Mouse (Mus musculus): ENCODE results near the gene Gm39653. TPM values are rescaled to one million over a fixed set of nuclear protein-coding genes. Genes with fewer than 3 reads are reported as not detected.
A peak's percentile ranks its signal among the peaks of the same experiment; 100 is the strongest.
"Not testable (repeated sequence)": the region's sequence is repeated elsewhere in the genome, so short reads cannot be mapped to it uniquely, and the experiment has no call there.

The Gm39653 gene
- polyA plus RNA-seq, 1 experiment from 2014 or later: not detected

DNA sequence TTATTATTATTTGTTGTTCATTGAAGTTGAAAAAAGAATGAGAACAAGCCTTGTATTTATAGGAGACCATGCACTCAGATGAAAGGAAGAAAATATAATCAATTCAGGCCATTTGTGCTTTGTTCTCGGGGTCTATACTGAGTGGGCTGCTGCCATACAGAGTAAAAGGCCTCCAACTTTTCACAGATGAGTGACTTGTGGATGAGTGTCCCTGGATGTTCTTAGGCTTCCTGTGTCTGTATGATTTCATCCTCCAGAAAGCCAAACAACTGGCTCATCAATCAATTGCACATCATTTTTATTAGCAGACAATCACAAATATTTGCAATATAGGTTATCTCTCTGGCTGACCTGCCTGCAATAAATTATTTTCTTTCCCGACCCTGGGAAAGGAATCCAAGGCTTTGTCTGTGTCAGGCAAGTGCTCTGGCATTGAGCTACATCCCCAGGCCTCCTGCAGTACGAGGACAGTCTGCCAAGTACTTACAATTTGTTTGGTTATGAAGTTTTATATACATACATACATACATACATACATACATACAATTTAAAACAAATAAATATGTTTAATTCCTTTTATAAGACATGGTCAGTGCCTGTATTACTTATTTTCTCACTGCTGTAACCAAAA is 11.8 kb upstream of the Gm39653 start:
- H3K27ac ChIP-seq (ENCODE audit: low read length): no peak overlapping the region

GRCm38 (mm10) chr1:63609613-63610012 is 6.2 kb upstream of the Gm39653 start:
- 90% methylated on average over 4 of the region's 4 CpGs for WGBS
- Histone ChIP-seq H3K9ac (ENCODE audit: low read length) (no peak overlapping the region), H3K36me3 (ENCODE audit: control insufficient read depth, insufficient read depth, low read length) (no peaks in the 10 kb centered on the region), H3K9me3 (ENCODE audit: control insufficient read depth, low read length) (no peaks in the 10 kb centered on the region), H3K4me2 (ENCODE audit: low read depth, low read length) (no peak overlapping the region), H3K4me1 (replicated peaks; ENCODE audit: control insufficient read depth, insufficient read depth, low read length) (no peaks in the 10 kb centered on the region), H3K27ac (ENCODE audit: low read length) (no peak overlapping the region), H3K27me3 (ENCODE audit: control insufficient read depth, insufficient read depth, low read depth, low read length) (no peaks in the 10 kb centered on the region), H3K4me3 (ENCODE audit: low read length) (no peak overlapping the region)
- no peak for ATAC-seq (ENCODE audit: low read depth)

More for the DNA sequence above, 11.8 kb upstream of the Gm39653 start:
- no peaks in the 10 kb centered on the region for H3K36me3 ChIP-seq (ENCODE audit: control insufficient read depth, insufficient read depth, low read length)
- H3K4me2 ChIP-seq (ENCODE audit: low read depth, low read length): no peak overlapping the region
- H3K4me3 ChIP-seq (ENCODE audit: low read length): no peak overlapping the region
- H3K9me3 ChIP-seq (ENCODE audit: control insufficient read depth, low read length): no peaks in the 10 kb centered on the region
- H3K9ac ChIP-seq (ENCODE audit: low read length): no peak overlapping the region
- H3K4me1 ChIP-seq (replicated peaks; ENCODE audit: control insufficient read depth, insufficient read depth, low read length): no peaks in the 10 kb centered on the region
- no peaks in the 10 kb centered on the region for H3K27me3 ChIP-seq (ENCODE audit: control insufficient read depth, insufficient read depth, low read depth, low read length)
- WGBS: 16% methylated on average over 3 of the region's 3 CpGs
- ATAC-seq (ENCODE audit: low read depth): peak; percentile 76

- WGBS: under 1% methylated on average over 11 of the region's 11 CpGs
- no peak overlapping the region for H3K4me3 ChIP-seq (ENCODE audit: low read length)
- H3K9ac ChIP-seq (ENCODE audit: low read length): no peak overlapping the region
- H3K4me2 ChIP-seq (ENCODE audit: low read depth, low read length): no peak overlapping the region
- no peaks in the 10 kb centered on the region for H3K4me1 ChIP-seq (replicated peaks; ENCODE audit: control insufficient read depth, insufficient read depth, low read length)
- no peak overlapping the region for H3K27ac ChIP-seq (ENCODE audit: low read length)
- no peaks in the 10 kb centered on the region for H3K9me3 ChIP-seq (ENCODE audit: control insufficient read depth, low read length)
- no peaks in the 10 kb centered on the region for H3K36me3 ChIP-seq (ENCODE audit: control insufficient read depth, insufficient read depth, low read length)
- H3K27me3 ChIP-seq (ENCODE audit: control insufficient read depth, insufficient read depth, low read depth, low read length): no peaks in the 10 kb centered on the region
- ATAC-seq (ENCODE audit: low read depth): no peak
These were observed 1.2 kb upstream of the Gm39653 start for GRCm38 (mm10) chr1:63614594-63614993.

DNA sequence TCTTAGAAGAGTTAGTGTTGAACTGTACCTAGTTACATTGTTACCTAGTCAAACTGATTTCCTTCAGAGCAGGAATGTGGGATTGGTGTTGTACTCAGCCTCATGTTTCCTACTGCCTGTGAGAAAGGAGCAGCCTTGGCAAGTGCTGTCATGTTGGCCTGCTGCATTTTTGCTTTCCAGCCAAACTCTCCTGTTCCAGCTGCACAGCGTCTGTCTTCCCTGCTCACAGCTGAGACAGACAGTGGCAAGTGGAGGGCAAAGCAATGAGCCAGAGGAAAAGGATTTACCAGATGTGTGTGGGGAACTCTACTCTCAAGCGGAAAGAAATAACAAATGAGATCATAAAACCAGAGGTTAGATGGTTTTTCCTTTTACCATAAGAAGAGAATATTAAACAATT is 12.4 kb downstream of the Gm39653 start:
- H3K4me1 ChIP-seq (replicated peaks; ENCODE audit: control insufficient read depth, insufficient read depth, low read length): no peaks in the 10 kb centered on the region
- no peak overlapping the region for H3K4me3 ChIP-seq (ENCODE audit: low read length)
- no peaks in the 10 kb centered on the region; the same call in 1 of the 2 replicates for H3K9me3 ChIP-seq (ENCODE audit: control insufficient read depth, low read length)
- no peaks in the 10 kb centered on the region for H3K27me3 ChIP-seq (ENCODE audit: control insufficient read depth, insufficient read depth, low read depth, low read length)
- no peak overlapping the region for H3K4me2 ChIP-seq (ENCODE audit: low read depth, low read length)
- WGBS: 22% methylated on average over 2 of the region's 2 CpGs
- H3K27ac ChIP-seq (ENCODE audit: low read length): no peak overlapping the region
- H3K9ac ChIP-seq (ENCODE audit: low read length): no peak overlapping the region
- no peaks in the 10 kb centered on the region for H3K36me3 ChIP-seq (ENCODE audit: control insufficient read depth, insufficient read depth, low read length)
- no peak for ATAC-seq (ENCODE audit: low read depth)

- H3K4me2 ChIP-seq (ENCODE audit: low read depth, low read length); ATAC-seq (ENCODE audit: low read depth); H3K36me3 ChIP-seq (ENCODE audit: control insufficient read depth, insufficient read depth, low read length); H3K9ac ChIP-seq (ENCODE audit: low read length); H3K9me3 ChIP-seq (ENCODE audit: control insufficient read depth, low read length); H3K4me3 ChIP-seq (ENCODE audit: low read length); H3K27ac ChIP-seq (ENCODE audit: low read length); H3K27me3 ChIP-seq (ENCODE audit: control insufficient read depth, insufficient read depth, low read depth, low read length); H3K4me1 ChIP-seq (replicated peaks; ENCODE audit: control insufficient read depth, insufficient read depth, low read length): not testable (repeated sequence)
These were observed 14.6 kb downstream of the Gm39653 start for GRCm38 (mm10) chr1:63630390-63630789.

- no peak for ATAC-seq (ENCODE audit: low read depth)
- Histone ChIP-seq H3K4me3 (ENCODE audit: low read length) (no peak overlapping the region), H3K27ac (ENCODE audit: low read length) (no peak overlapping the region), H3K9me3 (ENCODE audit: control insufficient read depth, low read length) (no peaks in the 10 kb centered on the region), H3K9ac (ENCODE audit: low read length) (no peak overlapping the region), H3K36me3 (ENCODE audit: control insufficient read depth, insufficient read depth, low read length) (no peaks in the 10 kb centered on the region), H3K27me3 (ENCODE audit: control insufficient read depth, insufficient read depth, low read depth, low read length) (no peaks in the 10 kb centered on the region), H3K4me1 (replicated peaks; ENCODE audit: control insufficient read depth, insufficient read depth, low read length) (no peaks in the 10 kb centered on the region), H3K4me2 (ENCODE audit: low read depth, low read length) (no peak overlapping the region)
- WGBS: 65% methylated on average over 6 of the region's 6 CpGs
These were observed 24.2 kb downstream of the Gm39653 start for GRCm38 (mm10) chr1:63639921-63640320.

DNA sequence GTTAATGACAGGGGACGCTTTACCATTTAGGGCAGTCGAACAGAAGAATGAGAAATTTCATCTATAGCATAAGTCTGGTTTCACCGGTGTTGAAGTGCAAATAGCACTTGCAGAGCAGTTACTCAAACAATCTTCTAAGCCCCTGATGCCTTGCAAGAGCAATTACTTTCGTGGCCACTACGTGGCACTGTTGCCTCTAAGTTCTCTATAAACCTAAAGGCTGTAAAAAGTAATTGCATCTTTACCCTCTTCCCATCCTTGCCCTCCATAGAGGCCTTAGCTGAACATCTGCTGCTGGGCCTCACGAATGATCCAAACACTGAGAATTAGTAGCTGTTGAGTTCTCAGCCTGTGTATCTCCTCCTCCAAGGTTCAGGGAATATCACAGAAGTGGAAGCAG is 42.2 kb downstream of the Gm39653 start:
- Histone ChIP-seq H3K4me3 (ENCODE audit: low read length) (no peak overlapping the region), H3K36me3 (ENCODE audit: control insufficient read depth, insufficient read depth, low read length) (no peaks in the 10 kb centered on the region), H3K27me3 (ENCODE audit: control insufficient read depth, insufficient read depth, low read depth, low read length) (no peaks in the 10 kb centered on the region), H3K9ac (ENCODE audit: low read length) (no peak overlapping the region), H3K27ac (ENCODE audit: low read length) (no peak overlapping the region), H3K4me2 (ENCODE audit: low read depth, low read length) (no peak overlapping the region), H3K4me1 (replicated peaks; ENCODE audit: control insufficient read depth, insufficient read depth, low read length) (no peaks in the 10 kb centered on the region), H3K9me3 (ENCODE audit: control insufficient read depth, low read length) (no peaks in the 10 kb centered on the region)
- 12% methylated on average over 6 of the region's 6 CpGs for WGBS
- no peak for ATAC-seq (ENCODE audit: low read depth)

GRCm38 (mm10) chr1:63659591-63659990 is 43.8 kb downstream of the Gm39653 start:
- WGBS: under 1% methylated on average over 7 of the region's 7 CpGs
- no peak overlapping the region for H3K27ac ChIP-seq (ENCODE audit: low read length)
- ATAC-seq (ENCODE audit: low read depth): no peak; the same call in 1 of the 2 replicates

GRCm38 (mm10) chr1:63666089-63666488 is 50.3 kb downstream of the Gm39653 start:
- Histone ChIP-seq H3K27ac (ENCODE audit: low read length) (no peak overlapping the region), H3K4me3 (ENCODE audit: low read length) (no peak overlapping the region), H3K4me1 (replicated peaks; ENCODE audit: control insufficient read depth, insufficient read depth, low read length) (no peaks in the 10 kb centered on the region), H3K9ac (ENCODE audit: low read length) (no peak overlapping the region), H3K4me2 (ENCODE audit: low read depth, low read length) (no peak overlapping the region), H3K9me3 (ENCODE audit: control insufficient read depth, low read length) (no peaks in the 10 kb centered on the region), H3K36me3 (ENCODE audit: control insufficient read depth, insufficient read depth, low read length) (no peaks in the 10 kb centered on the region), H3K27me3 (ENCODE audit: control insufficient read depth, insufficient read depth, low read depth, low read length) (no peaks in the 10 kb centered on the region; the same call in 1 of the 2 replicates)
- 81% methylated on average over 2 of the region's 2 CpGs for WGBS
- ATAC-seq (ENCODE audit: low read depth): no peak

More at GRCm38 (mm10) chr1:63659591-63659990, 43.8 kb downstream of the Gm39653 start:
- H3K27me3 ChIP-seq (ENCODE audit: control insufficient read depth, insufficient read depth, low read depth, low read length): no peaks in the 10 kb centered on the region
- H3K9me3 ChIP-seq (ENCODE audit: control insufficient read depth, low read length): no peaks in the 10 kb centered on the region
- no peaks in the 10 kb centered on the region for H3K4me1 ChIP-seq (replicated peaks; ENCODE audit: control insufficient read depth, insufficient read depth, low read length)
- no peak overlapping the region for H3K4me2 ChIP-seq (ENCODE audit: low read depth, low read length)
- H3K36me3 ChIP-seq (ENCODE audit: control insufficient read depth, insufficient read depth, low read length): no peaks in the 10 kb centered on the region
- no peak overlapping the region for H3K9ac ChIP-seq (ENCODE audit: low read length)
- no peak overlapping the region for H3K4me3 ChIP-seq (ENCODE audit: low read length)

Measured in lung, embryonic 16.5 days (tissue).